Mouse (Mus musculus) forebrain, embryonic 16.5 days (tissue): ENCODE data around the gene Sorcs2. TPM values are rescaled to one million over a fixed set of nuclear protein-coding genes. Genes with fewer than 3 reads are reported as not detected.

Experiments used
- ATAC-seq: fragments of 200-750 bp; cut with Nextera tagmentation; 2 replicates; pipeline ENCODE4 v1.8.0; 2017; ENCODE audit warnings: mild to moderate bottlenecking, moderate library complexity
- H3K27ac ChIP-seq: fragments of 300-500 bp; sonication (generic); 2 replicates; pipeline ENCODE4 v1.5.1; 2014; ENCODE audit warnings: low read length, control low read depth
- H3K27me3 ChIP-seq: fragments of 300-500 bp; sonication (generic); replicated peaks from 2 replicates; pipeline ENCODE4 v1.6.1; 2014; ENCODE audit warnings: low read length; ENCODE audit not compliant: control insufficient read depth, insufficient read depth
- H3K36me3 ChIP-seq: fragments of 300-500 bp; sonication (generic); 2 replicates; pipeline ENCODE4 v1.6.1; 2014; ENCODE audit not compliant: control insufficient read depth, insufficient read depth
- H3K4me1 ChIP-seq: fragments of 300-500 bp; sonication (generic); replicated peaks from 2 replicates; pipeline ENCODE4 v1.6.1; 2014; ENCODE audit warnings: low read length; ENCODE audit not compliant: control insufficient read depth, insufficient read depth
- H3K4me2 ChIP-seq: fragments of 300-500 bp; sonication (generic); 2 replicates; pipeline ENCODE4 v1.6.1; 2014; ENCODE audit warnings: mild to moderate bottlenecking, low read length, control low read depth
- H3K4me3 ChIP-seq: fragments of 300-500 bp; sonication (generic); replicated peaks from 2 replicates; pipeline ENCODE4 v1.5.1; 2014; ENCODE audit warnings: mild to moderate bottlenecking, low read length, control low read depth
- H3K9ac ChIP-seq: fragments of 300-500 bp; sonication (generic); replicated peaks from 2 replicates; pipeline ENCODE4 v1.6.1; 2014; ENCODE audit warnings: low read depth, low read length, control low read depth
- H3K9me3 ChIP-seq: fragments of 300-500 bp; sonication (generic); 2 replicates; pipeline ENCODE4 v1.6.1; 2016; ENCODE audit warnings: low read length; ENCODE audit not compliant: control insufficient read depth
- WGBS: fragments of 180-500 bp; shearing (Covaris S2); extraction: QIAGEN DNeasy Blood & Tissue Kit; methylation state at CpG from one replicate; pipeline ENCODE4 v1.1.7; 2014; 5-methylcytosine and 5-hydroxymethylcytosine counted together
- polyA plus RNA-seq: library from polyadenylated mRNA; unstranded; fragments of >200 nt; fragmentation: Nextera tagmentation; extraction: Ambion mirVana; gene quantifications from 2 replicates; pipeline ENCODE4 v1.2.1, GENCODE M21; 2015

The Sorcs2 gene
- polyA plus RNA-seq, 1 experiment from 2014 or later, result 7.0 TPM

DNA sequence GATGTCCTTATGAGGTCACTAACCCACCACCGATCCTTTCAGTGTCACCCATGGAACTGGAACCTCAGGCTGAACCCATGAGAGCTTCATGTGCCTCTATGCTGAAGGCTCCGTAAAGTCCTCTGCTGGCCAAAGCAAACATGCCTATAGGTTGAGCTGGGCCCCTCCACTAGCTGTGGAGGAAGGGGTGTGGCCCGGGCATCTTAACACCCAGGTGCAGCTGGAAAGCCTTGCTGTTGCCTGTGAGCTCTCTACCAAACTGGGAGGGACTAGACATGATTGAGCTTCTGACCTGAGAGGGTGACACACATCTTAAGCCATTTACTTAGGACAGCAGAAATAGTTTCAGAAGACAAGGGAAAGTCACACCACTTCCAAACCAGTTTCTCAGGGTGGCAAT lies 189.1 kb downstream of the Sorcs2 start:
- no peak for ATAC-seq

GRCm38 (mm10) chr5:36205397-36205796 lies 192.5 kb downstream of the Sorcs2 start:
- Histone ChIP-seq H3K4me3 (no peak overlapping the region), H3K9me3 (no peaks in the 10 kb centered on the region), H3K36me3 (no peaks in the 10 kb centered on the region), H3K9ac (no peak overlapping the region), H3K4me1 (no peaks in the 10 kb centered on the region), H3K4me2 (no peak overlapping the region), H3K27ac (no peak overlapping the region), H3K27me3 (no peaks in the 10 kb centered on the region)
- 71% methylated on average over 11 of the region's 11 CpGs for WGBS
- ATAC-seq, result no peak

More for the DNA sequence above, 189.1 kb downstream of the Sorcs2 start:
- H3K9ac ChIP-seq, result no peak overlapping the region
- H3K9me3 ChIP-seq, result no peaks in the 10 kb centered on the region
- H3K27ac ChIP-seq, result no peak overlapping the region
- H3K36me3 ChIP-seq, result no peaks in the 10 kb centered on the region
- no peaks in the 10 kb centered on the region for H3K27me3 ChIP-seq
- H3K4me2 ChIP-seq, result no peak overlapping the region
- 91% methylated on average over 3 of the region's 3 CpGs for WGBS
- H3K4me1 ChIP-seq, result peaks cover 2% of the 10 kb centered on the region; the same call in 1 of the 2 replicates
- no peak overlapping the region for H3K4me3 ChIP-seq

GRCm38 (mm10) chr5:36203916-36204315 lies 194.0 kb downstream of the Sorcs2 start, which contains the start of gene Psapl1:
TSS of gene Psapl1 (plus strand) at chr5:36204021.
- Histone ChIP-seq H3K4me3 (no peak within 1 kb of the TSS), H3K4me2 (no peak within 1 kb of the TSS), H3K27me3 (no peaks in the 10 kb centered on the region), H3K9me3 (no peaks in the 10 kb centered on the region), H3K27ac (no peak within 1 kb of the TSS), H3K36me3 (no peaks in the 10 kb centered on the region), H3K9ac (no peak within 1 kb of the TSS), H3K4me1 (no peaks in the 10 kb centered on the region)
- ATAC-seq, result no peak
- 83% methylated on average over 10 of the region's 10 CpGs for WGBS

DNA sequence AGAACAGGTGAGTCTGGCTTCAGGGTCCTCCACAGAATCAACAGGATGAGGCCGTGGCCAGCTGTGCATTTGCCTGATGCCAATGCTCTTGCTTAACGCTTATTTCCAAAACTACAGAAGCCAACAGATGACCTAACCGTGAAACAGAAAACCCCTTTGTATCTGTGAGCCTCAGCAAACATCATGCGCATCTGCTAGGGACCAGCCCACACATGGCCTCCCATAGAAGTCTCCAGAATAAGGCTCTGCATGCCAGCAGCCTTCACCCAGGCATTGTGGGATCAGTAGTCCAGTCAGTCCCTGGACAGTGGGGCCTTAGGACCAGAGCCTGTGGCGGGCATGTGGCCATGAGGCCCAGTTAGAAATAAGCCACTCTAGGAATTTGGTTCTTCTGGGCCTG lies 194.5 kb downstream of the Sorcs2 start:
- 84% methylated on average over 5 of the region's 5 CpGs for WGBS
- ATAC-seq, result no peak
- H3K27ac ChIP-seq, result no peak overlapping the region
- H3K9me3 ChIP-seq, result no peaks in the 10 kb centered on the region
- no peak overlapping the region for H3K4me3 ChIP-seq
- H3K36me3 ChIP-seq, result no peaks in the 10 kb centered on the region
- H3K27me3 ChIP-seq, result no peaks in the 10 kb centered on the region
- no peak overlapping the region for H3K9ac ChIP-seq
- no peak overlapping the region for H3K4me2 ChIP-seq
- no peaks in the 10 kb centered on the region for H3K4me1 ChIP-seq

DNA sequence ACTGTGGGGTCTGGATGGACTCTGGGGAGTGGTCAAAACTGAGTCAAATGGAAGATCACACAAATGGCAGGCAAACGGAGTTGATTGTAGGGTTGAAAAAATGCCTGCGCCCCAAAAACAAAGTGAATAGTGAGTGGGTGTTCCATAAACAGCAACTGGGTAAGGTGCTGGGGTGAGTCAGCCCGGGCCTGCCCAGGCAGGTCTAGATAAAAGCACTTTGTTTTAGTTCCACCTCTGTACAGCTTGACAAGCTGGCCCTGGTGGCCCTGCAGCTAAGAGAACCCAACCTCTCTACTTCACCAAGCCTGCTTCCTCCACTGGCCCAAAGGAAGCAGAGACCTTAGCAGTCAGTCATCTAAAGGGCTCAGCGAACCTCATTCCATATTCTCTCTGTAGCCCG lies 195.2 kb downstream of the Sorcs2 start:
- no peaks in the 10 kb centered on the region for H3K36me3 ChIP-seq
- no peak overlapping the region for H3K4me2 ChIP-seq
- WGBS, result 81% methylated on average over 5 of the region's 5 CpGs
- H3K9me3 ChIP-seq, result no peaks in the 10 kb centered on the region
- no peak overlapping the region for H3K4me3 ChIP-seq
- no peaks in the 10 kb centered on the region for H3K4me1 ChIP-seq
- H3K9ac ChIP-seq, result no peak overlapping the region
- no peak overlapping the region for H3K27ac ChIP-seq
- ATAC-seq, result no peak
- no peaks in the 10 kb centered on the region for H3K27me3 ChIP-seq

GRCm38 (mm10) chr5:36199519-36199918 lies 198.4 kb downstream of the Sorcs2 start:
- no peak for ATAC-seq
- Histone ChIP-seq H3K9me3 (no peaks in the 10 kb centered on the region), H3K4me2 (no peak overlapping the region), H3K9ac (no peak overlapping the region), H3K4me3 (no peak overlapping the region), H3K27me3 (no peaks in the 10 kb centered on the region), H3K27ac (no peak overlapping the region), H3K36me3 (no peaks in the 10 kb centered on the region), H3K4me1 (peaks cover 3% of the 10 kb centered on the region)
- WGBS, result 85% methylated on average over 1 of the region's 1 CpGs

DNA sequence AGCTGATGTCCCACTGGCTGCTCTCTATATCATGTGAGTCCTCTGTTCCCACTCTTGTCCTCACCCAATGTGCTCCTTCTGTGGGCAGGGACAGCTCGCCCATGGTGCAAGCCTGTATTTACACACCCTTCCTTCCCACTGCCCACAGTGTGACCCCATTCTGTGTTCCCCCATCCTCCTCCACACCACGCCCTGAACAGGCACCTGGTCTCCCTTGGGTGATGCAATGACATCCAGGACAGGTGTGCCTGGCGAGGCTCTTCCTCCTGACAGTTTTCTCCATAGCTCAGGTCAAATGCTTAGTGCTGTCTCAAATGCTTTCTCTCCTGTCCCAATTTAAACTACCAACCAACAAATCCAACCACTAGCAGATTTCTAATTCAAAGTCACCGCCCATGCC lies 202.5 kb downstream of the Sorcs2 start:
- H3K4me3 ChIP-seq, result no peak overlapping the region
- no peak overlapping the region for H3K4me2 ChIP-seq
- H3K27ac ChIP-seq, result no peak overlapping the region
- H3K27me3 ChIP-seq, result no peaks in the 10 kb centered on the region
- H3K9me3 ChIP-seq, result no peaks in the 10 kb centered on the region
- H3K36me3 ChIP-seq, result no peaks in the 10 kb centered on the region
- 90% methylated on average over 4 of the region's 4 CpGs for WGBS
- H3K4me1 ChIP-seq, result peaks cover 6% of the 10 kb centered on the region
- ATAC-seq, result no peak
- H3K9ac ChIP-seq, result no peak overlapping the region

GRCm38 (mm10) chr5:36194631-36195030 lies 203.3 kb downstream of the Sorcs2 start:
- Histone ChIP-seq H3K27ac (no peak overlapping the region), H3K27me3 (no peaks in the 10 kb centered on the region)
- WGBS, result 53% methylated on average over 4 of the region's 4 CpGs

DNA sequence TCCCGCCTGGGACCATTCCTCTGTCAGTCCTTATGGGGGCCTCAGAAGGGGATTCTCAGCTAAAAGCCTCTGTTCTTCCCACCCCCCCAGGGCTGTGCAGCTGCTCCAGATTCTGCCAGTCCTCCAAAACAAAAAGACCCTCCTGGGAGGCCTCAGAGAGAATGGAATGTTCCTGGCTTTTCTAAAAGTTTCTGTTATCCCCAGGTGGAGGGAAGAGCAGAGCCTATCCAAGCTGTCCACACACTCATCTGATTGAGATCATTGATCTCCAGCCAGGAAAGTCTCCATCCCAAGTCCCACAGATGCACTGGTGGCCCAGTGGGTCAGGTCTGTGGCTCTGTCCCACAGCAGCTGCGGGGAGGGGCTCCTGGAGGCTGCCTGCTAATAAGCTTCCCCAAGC lies 205.3 kb downstream of the Sorcs2 start:
- Histone ChIP-seq H3K4me1 (peaks cover 6% of the 10 kb centered on the region), H3K27me3 (no peaks in the 10 kb centered on the region), H3K9me3 (no peaks in the 10 kb centered on the region)

More at GRCm38 (mm10) chr5:36194631-36195030, 203.3 kb downstream of the Sorcs2 start:
- no peak overlapping the region for H3K4me3 ChIP-seq
- no peaks in the 10 kb centered on the region for H3K9me3 ChIP-seq
- peaks cover 6% of the 10 kb centered on the region for H3K4me1 ChIP-seq
- no peaks in the 10 kb centered on the region for H3K36me3 ChIP-seq
- no peak for ATAC-seq
- no peak overlapping the region for H3K9ac ChIP-seq
- no peak overlapping the region for H3K4me2 ChIP-seq

GRCm38 (mm10) chr5:36191876-36192275 lies 206.1 kb downstream of the Sorcs2 start:
- no peaks in the 10 kb centered on the region for H3K9me3 ChIP-seq
- no peak overlapping the region for H3K9ac ChIP-seq
- H3K4me2 ChIP-seq, result no peak overlapping the region
- H3K4me1 ChIP-seq, result peaks cover 6% of the 10 kb centered on the region
- WGBS, result 96% methylated on average over 3 of the region's 3 CpGs
- H3K36me3 ChIP-seq, result no peaks in the 10 kb centered on the region
- no peak for ATAC-seq
- no peak overlapping the region for H3K27ac ChIP-seq
- no peaks in the 10 kb centered on the region for H3K27me3 ChIP-seq
- no peak overlapping the region for H3K4me3 ChIP-seq

More for the DNA sequence above, 205.3 kb downstream of the Sorcs2 start:
- no peak for ATAC-seq
- no peak overlapping the region for H3K27ac ChIP-seq
- H3K4me2 ChIP-seq, result no peak overlapping the region
- no peak overlapping the region for H3K9ac ChIP-seq
- no peak overlapping the region for H3K4me3 ChIP-seq
- no peaks in the 10 kb centered on the region for H3K36me3 ChIP-seq
- 80% methylated on average over 2 of the region's 2 CpGs for WGBS
